In the genomic region with DNA sequence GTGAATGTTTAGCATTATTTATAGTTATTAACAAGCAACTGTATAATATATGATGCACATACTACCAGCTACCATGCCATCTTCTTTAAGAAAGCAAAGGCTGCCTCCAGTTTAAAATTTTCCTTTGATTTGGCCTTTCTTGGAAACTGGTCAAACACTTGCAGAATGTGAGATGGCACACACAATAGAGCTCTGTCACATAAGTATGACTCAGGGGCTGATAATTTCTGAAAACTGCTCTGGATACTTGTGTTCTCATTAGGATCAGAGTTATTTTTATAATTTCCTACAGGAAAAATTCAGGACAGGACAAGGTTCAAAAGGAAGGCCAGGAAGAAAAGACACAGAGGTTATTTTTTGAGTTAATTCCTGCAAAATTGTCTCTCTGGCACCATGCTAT, we compare ENCODE assay signal across 20 mouse cellular contexts.
DNase-seq lines count a peak whose midpoint lies in the region; ATAC-seq and TF ChIP-seq lines count a peak whose summit lies in the region.
"Had no signal": no experiment of that assay in that cellular context is flagged by ENCODE, and none has a peak within 500 bp of the region (broad histone marks: within the 10 kb centered on the region; RNA-seq: fewer than 3 reads in every experiment).

No protein-coding gene starts in this region.

- H3K4me3 ChIP-seq in heart, postnatal 0 days (ENCODE audit: low read depth, low read length), result no peak overlapping the region
- H3K4me3 ChIP-seq in kidney, embryonic 14.5 days (ENCODE audit: low read length), result no peak overlapping the region
- H3K4me3 ChIP-seq: embryonic facial prominence, embryonic 12.5 days; forebrain, embryonic 12.5 days; heart, embryonic 13.5 days; hindbrain, embryonic 15.5 days had no signal

- no peak overlapping the region for H3K4me2 ChIP-seq in heart, postnatal 0 days (ENCODE audit: low read depth, low read length)
- H3K4me2 ChIP-seq in kidney, embryonic 14.5 days (replicated peaks; ENCODE audit: low read depth, low read length), result no peak overlapping the region
- H3K4me2 ChIP-seq: embryonic facial prominence, embryonic 12.5 days; forebrain, embryonic 12.5 days; heart, embryonic 13.5 days; hindbrain, embryonic 15.5 days had no signal

- no peaks in the 10 kb centered on the region for H3K27me3 ChIP-seq in heart, postnatal 0 days (ENCODE audit: control insufficient read depth, insufficient read depth, low read length)
- H3K27me3 ChIP-seq in kidney, embryonic 14.5 days (ENCODE audit: control insufficient read depth, insufficient read depth, low read length), result no peaks in the 10 kb centered on the region
- H3K27me3 ChIP-seq: embryonic facial prominence, embryonic 12.5 days; forebrain, embryonic 12.5 days; heart, embryonic 13.5 days; hindbrain, embryonic 15.5 days had no signal

- peak; percentile 16 for DNase-seq in heart, postnatal 0 days (ENCODE audit: low spot score)
- no peak for DNase-seq in heart, postnatal 4 days
- DNase-seq in kidney, postnatal 14 days, result peak; percentile 10
- DNase-seq in 3134 (ENCODE audit: extremely low read depth, insufficient read length, low spot score), result peak; percentile 18
- peak; percentile 72 for DNase-seq in 3T3-L1 (ENCODE audit: low read depth, low spot score)
- no peak for DNase-seq in right cerebral cortex, postnatal 25 days
- no peak for DNase-seq in adrenal gland, postnatal 14 days
- DNase-seq: adrenal gland, adult 2 months; adrenal gland, postnatal 36 days; cerebellum, adult 11 months; cerebellum, adult 8-10 months; cerebellum, postnatal 14 days; embryo, embryonic 11 days; gastrocnemius, postnatal 14 days had no signal

- TF ChIP-seq CTCF in heart, postnatal 0 days (IDR thresholded peaks at IDR 0.05; ENCODE audit: low read depth), result no peak

- H3K36me3 ChIP-seq in heart, postnatal 0 days (replicated peaks; ENCODE audit: control insufficient read depth, insufficient read depth, low read length), result no peaks in the 10 kb centered on the region
- H3K36me3 ChIP-seq in kidney, embryonic 14.5 days (ENCODE audit: control insufficient read depth, insufficient read depth, low read length), result no peaks in the 10 kb centered on the region
- H3K36me3 ChIP-seq: embryonic facial prominence, embryonic 12.5 days; forebrain, embryonic 12.5 days; heart, embryonic 13.5 days; hindbrain, embryonic 15.5 days had no signal

- H3K9me3 ChIP-seq in heart, postnatal 0 days (replicated peaks; ENCODE audit: control insufficient read depth, low read length), result no peaks in the 10 kb centered on the region
- no peaks in the 10 kb centered on the region for H3K9me3 ChIP-seq in kidney, embryonic 14.5 days (ENCODE audit: control insufficient read depth, low read length)
- H3K9me3 ChIP-seq: embryonic facial prominence, embryonic 12.5 days; forebrain, embryonic 12.5 days; heart, embryonic 13.5 days; hindbrain, embryonic 15.5 days had no signal

- no peaks in the 10 kb centered on the region for H3K4me1 ChIP-seq in heart, postnatal 0 days (ENCODE audit: control insufficient read depth, insufficient read depth)
- H3K4me1 ChIP-seq in kidney, embryonic 14.5 days (ENCODE audit: control insufficient read depth, insufficient read depth, low read length), result peaks cover 3% of the 10 kb centered on the region; the same call in 1 of the 2 replicates
- H3K4me1 ChIP-seq: embryonic facial prominence, embryonic 12.5 days; forebrain, embryonic 12.5 days; hindbrain, embryonic 15.5 days had no signal

- H3K9ac ChIP-seq in heart, postnatal 0 days (replicated peaks; ENCODE audit: low read depth, low read length), result no peak overlapping the region
- H3K9ac ChIP-seq in kidney, embryonic 14.5 days (ENCODE audit: low read depth, low read length), result no peak overlapping the region
- H3K9ac ChIP-seq: embryonic facial prominence, embryonic 12.5 days; forebrain, embryonic 12.5 days; heart, embryonic 13.5 days; hindbrain, embryonic 15.5 days had no signal

- ATAC-seq in heart, postnatal 0 days (ENCODE audit: insufficient read depth, low read depth), result no peak
- no peak for ATAC-seq in kidney, embryonic 14.5 days (ENCODE audit: low FRiP score, low TSS enrichment)
- ATAC-seq: forebrain, embryonic 16.5 days had no signal

- no peak for TF ChIP-seq EP300 in heart, postnatal 0 days (IDR thresholded peaks at IDR 0.05; ENCODE audit: low read depth)

- peak overlapping the region; percentile 12; the same call in 1 of the 2 replicates for H3K27ac ChIP-seq in heart, postnatal 0 days (ENCODE audit: low read depth)
- H3K27ac ChIP-seq in kidney, embryonic 14.5 days (ENCODE audit: low read depth, low read length), result no peak overlapping the region
- H3K27ac ChIP-seq: embryonic facial prominence, embryonic 12.5 days; forebrain, embryonic 12.5 days; heart, embryonic 13.5 days; hindbrain, embryonic 15.5 days had no signal

Comparison
In these comparisons a context has a peak if more than half of its experiments do, and no peak if none do; other contexts are left out.
1. DNase-seq: peak in heart, postnatal 0 days (single experiment), kidney, postnatal 14 days (single experiment), 3134 (single experiment) and 3T3-L1 (single experiment); none in heart, postnatal 4 days (single experiment), right cerebral cortex, postnatal 25 days (single experiment) and adrenal gland, postnatal 14 days (single experiment).